Mouse (Mus musculus): ENCODE results near the gene Prap1. TPM values are rescaled to one million over a fixed set of nuclear protein-coding genes. Genes with fewer than 3 reads are reported as not detected.
A peak's percentile ranks its signal among the peaks of the same experiment; 100 is the strongest.

Gene Prap1
- 3.9 and 6.2 TPM in 2 replicates for polyA plus RNA-seq (2015; fragmentation: Nextera tagmentation; extraction: Ambion mirVana)

DNA sequence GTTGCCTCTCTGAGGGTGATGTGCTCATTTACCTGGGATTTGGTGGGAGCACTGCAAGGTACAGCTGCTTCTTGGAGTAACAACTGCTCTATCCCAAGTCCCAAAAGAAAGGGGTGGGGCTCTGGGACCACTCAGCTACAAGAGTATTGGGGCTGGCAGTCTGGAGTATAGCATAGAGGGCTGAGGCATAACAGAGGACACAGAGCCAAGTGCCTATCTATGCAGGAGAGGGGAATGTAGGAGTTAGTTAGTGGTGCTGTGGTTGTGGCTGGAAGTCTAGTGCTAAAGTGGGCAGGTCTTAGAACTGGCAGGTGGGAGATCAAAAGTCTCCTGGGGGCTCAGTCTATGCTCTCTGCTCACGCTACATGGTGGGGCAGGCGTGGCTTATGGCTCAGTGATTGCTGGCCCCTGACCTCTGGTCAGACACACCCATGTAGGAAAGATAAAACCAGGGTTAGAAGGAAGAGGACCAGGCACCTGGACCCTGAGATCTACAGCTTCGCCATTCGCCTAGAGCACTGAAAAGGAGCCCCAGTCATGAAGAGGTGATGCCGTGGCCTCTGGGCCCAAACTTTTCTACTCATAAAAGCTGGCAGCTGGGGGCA is at the start of gene Prap1:
Gene Prap1 (plus strand): TSS at position 472 of the 605 bp plus-strand sequence.
- TF ChIP-seq CTCF (IDR thresholded peaks at IDR 0.05; ENCODE audit: low read depth), result no peak
- Histone ChIP-seq H3K36me3 (ENCODE audit: insufficient read depth, low read length) (no peaks in the 10 kb centered on the region), H3K27me3 (ENCODE audit: insufficient read depth, low read length) (no peaks in the 10 kb centered on the region), H3K9ac (ENCODE audit: low read depth, low read length) (no peak within 1 kb of the TSS), H3K4me1 (replicated peaks; ENCODE audit: insufficient read depth, low read length) (no peaks in the 10 kb centered on the region), H3K4me3 (replicated peaks; ENCODE audit: low read depth, low read length) (no peak within 1 kb of the TSS), H3K9me3 (replicated peaks; ENCODE audit: low read length) (no peaks in the 10 kb centered on the region), H3K27ac (no peak within 1 kb of the TSS), H3K4me2 (ENCODE audit: low read length) (no peak within 1 kb of the TSS)
- ATAC-seq (replicated peaks; ENCODE audit: low FRiP score, low read depth), result no peak
- 65% methylated on average over 5 of the region's 5 CpGs for WGBS
- DNase-seq (ENCODE audit: low spot score), result no peak

DNA sequence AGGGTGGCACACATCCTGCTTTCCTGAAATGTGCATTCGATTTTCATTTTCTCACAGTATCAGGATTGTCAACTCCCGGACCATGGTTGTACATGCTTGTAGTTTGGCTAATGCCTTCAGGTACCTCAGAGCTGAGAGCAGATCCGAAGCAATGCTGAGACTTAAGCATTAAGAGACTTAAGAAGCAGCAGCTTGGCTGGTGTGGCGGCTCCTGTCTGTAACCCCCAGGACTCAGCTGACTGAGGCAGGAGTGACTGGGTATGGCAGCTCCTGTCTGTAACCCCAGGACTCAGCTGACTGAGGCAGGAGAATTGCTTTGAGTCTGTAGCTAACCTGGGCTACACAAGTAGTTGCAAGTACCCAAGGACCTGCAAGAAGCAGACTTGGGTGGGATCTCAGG is 47.6 kb upstream of the Prap1 start:
- H3K9ac ChIP-seq (ENCODE audit: low read depth, low read length), result no peak overlapping the region
- H3K4me2 ChIP-seq (ENCODE audit: low read length), result no peak overlapping the region
- DNase-seq (ENCODE audit: low spot score) (no peak), ATAC-seq (replicated peaks; ENCODE audit: low FRiP score, low read depth) (no peak)
- no peaks in the 10 kb centered on the region; the same call in 1 of the 2 replicates for H3K36me3 ChIP-seq (ENCODE audit: insufficient read depth, low read length)
- H3K27me3 ChIP-seq (ENCODE audit: insufficient read depth, low read length), result peaks cover 49% of the 10 kb centered on the region
- H3K9me3 ChIP-seq (replicated peaks; ENCODE audit: low read length), result no peaks in the 10 kb centered on the region
- H3K27ac ChIP-seq, result no peak overlapping the region
- WGBS, result 75% methylated on average over 4 of the region's 4 CpGs
- no peak overlapping the region for H3K4me3 ChIP-seq (replicated peaks; ENCODE audit: low read depth, low read length)
- H3K4me1 ChIP-seq (replicated peaks; ENCODE audit: insufficient read depth, low read length), result peaks cover 12% of the 10 kb centered on the region; the same call in 1 of the 2 replicates
- no peak for TF ChIP-seq CTCF (IDR thresholded peaks at IDR 0.05; ENCODE audit: low read depth)

DNA sequence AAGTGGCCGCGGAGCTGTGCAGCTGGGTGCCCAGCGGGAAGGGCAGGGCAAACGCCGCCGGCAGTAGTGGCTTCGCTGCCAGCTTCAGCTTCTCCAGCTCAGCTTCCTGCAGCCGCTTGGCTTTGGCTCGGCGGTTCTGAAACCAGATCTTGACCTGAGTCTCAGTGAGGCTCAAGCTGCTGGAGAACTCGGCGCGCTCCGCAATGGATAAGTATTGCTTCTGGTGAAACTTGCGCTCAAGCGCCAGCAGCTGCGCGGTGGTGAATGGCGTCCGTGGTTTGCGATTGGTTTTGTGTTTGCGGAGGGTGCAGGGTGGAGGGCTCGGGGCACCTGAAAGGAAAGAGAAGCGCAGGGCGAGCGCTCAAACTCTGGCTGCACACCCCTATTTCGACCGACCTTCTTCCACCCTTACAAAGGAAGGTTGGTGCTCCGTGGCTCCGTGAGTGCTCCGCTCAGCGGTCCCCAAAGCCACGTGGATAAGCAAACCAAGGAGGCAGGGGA is 45.3 kb upstream of the Prap1 start:
- H3K27me3 ChIP-seq (ENCODE audit: insufficient read depth, low read length), result peaks cover 64% of the 10 kb centered on the region
- peak overlapping the region; percentile 27 for H3K4me3 ChIP-seq (replicated peaks; ENCODE audit: low read depth, low read length)
- under 1% methylated on average over 33 of the region's 33 CpGs for WGBS
- H3K4me1 ChIP-seq (replicated peaks; ENCODE audit: insufficient read depth, low read length), result peaks cover 12% of the 10 kb centered on the region; the same call in 1 of the 2 replicates
- no peaks in the 10 kb centered on the region for H3K9me3 ChIP-seq (replicated peaks; ENCODE audit: low read length)
- H3K9ac ChIP-seq (ENCODE audit: low read depth, low read length), result no peak overlapping the region
- ATAC-seq (replicated peaks; ENCODE audit: low FRiP score, low read depth) (no peak), DNase-seq (ENCODE audit: low spot score) (no peak)
- no peak overlapping the region for H3K27ac ChIP-seq
- H3K4me2 ChIP-seq (ENCODE audit: low read length), result peak overlapping the region; percentile 65
- H3K36me3 ChIP-seq (ENCODE audit: insufficient read depth, low read length), result no peaks in the 10 kb centered on the region
- no peak for TF ChIP-seq CTCF (IDR thresholded peaks at IDR 0.05; ENCODE audit: low read depth)

DNA sequence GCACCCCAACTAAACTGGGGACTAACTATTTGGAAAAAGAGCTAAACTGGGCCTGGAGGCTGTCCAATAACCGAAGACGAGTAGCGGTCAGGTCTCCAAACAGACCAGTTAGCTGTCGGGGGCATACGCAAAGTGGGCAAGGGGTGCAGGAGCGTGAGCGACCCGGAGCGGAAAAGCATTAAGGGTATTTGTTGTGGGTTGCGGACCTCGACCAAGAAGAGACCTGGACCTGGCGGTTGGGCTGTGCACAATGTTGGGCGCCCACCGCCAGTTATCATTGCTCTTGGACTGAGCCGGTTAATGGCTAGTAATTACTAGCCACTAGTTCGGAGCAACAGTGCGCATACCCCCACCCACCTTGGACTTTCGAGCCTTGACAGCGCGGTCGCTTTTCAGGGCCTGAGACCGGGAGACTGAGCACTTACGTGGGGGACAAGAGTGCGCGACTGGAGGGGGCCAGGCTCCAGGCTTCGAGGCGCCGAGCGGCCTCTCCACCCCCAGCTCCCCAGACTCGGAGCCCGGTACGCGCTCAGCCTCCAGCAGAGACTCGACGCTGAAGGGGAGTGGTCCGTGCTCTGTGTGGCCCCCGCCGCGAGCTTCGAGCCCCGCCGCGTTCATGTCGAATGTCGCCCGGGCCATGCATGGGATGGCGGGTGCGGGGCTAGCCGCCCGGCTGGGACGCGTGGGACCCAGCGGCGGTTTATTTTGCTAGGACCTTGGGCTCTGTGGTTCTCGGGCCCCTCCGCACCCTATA is 44.7 kb upstream of the Prap1 start, which contains the start of gene Msx3:
Gene Msx3 (minus strand): TSS at position 729 of the 754 bp plus-strand sequence.
- Histone ChIP-seq H3K9ac (ENCODE audit: low read depth, low read length) (no peak within 1 kb of the TSS), H3K36me3 (ENCODE audit: insufficient read depth, low read length) (no peaks in the 10 kb centered on the region), H3K27me3 (ENCODE audit: insufficient read depth, low read length) (peaks cover 65% of the 10 kb centered on the region), H3K4me3 (replicated peaks; ENCODE audit: low read depth, low read length) (peak within 1 kb of the TSS; percentile 27), H3K27ac (no peak within 1 kb of the TSS), H3K4me2 (ENCODE audit: low read length) (peak within 1 kb of the TSS; percentile 65), H3K9me3 (replicated peaks; ENCODE audit: low read length) (no peaks in the 10 kb centered on the region), H3K4me1 (replicated peaks; ENCODE audit: insufficient read depth, low read length) (peaks cover 12% of the 10 kb centered on the region; the same call in 1 of the 2 replicates)
- DNase-seq (ENCODE audit: low spot score), result no peak
- no peak for TF ChIP-seq CTCF (IDR thresholded peaks at IDR 0.05; ENCODE audit: low read depth)
- under 1% methylated on average over 56 of the region's 56 CpGs for WGBS
- ATAC-seq (replicated peaks; ENCODE audit: low FRiP score, low read depth), result peak; percentile 49; the same call in 1 of the 2 replicates

DNA sequence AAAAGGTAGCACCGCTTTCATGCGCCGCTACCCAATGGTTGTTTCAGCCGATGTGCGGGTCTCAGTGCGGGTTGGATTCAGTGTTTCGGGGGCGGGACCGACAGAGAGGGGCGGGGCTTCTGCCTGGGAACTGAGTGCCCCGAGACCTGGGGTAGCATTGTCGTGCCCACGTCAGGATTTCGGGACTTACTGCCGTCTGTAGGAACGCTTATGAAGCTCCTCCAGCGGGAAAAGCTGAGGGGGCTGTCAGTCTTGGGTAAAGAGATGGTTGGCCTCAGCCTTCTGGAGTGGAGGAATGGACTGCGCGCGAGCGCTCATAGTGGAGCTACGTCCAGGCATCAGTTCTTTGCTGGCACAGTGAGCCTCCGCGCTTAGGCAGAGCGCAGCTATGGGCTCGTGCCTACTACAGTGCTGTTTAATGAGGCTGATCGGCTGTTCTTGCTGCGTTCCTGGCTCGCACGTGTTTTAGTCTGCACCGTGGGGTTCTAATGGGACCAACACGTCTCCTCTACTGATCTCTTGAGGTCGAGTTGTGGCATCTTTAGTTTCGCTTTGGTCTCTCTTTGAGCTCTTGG is 44.0 kb upstream of the Prap1 start:
- TF ChIP-seq CTCF (IDR thresholded peaks at IDR 0.05; ENCODE audit: low read depth), result no peak
- peaks cover 12% of the 10 kb centered on the region; the same call in 1 of the 2 replicates for H3K4me1 ChIP-seq (replicated peaks; ENCODE audit: insufficient read depth, low read length)
- H3K9me3 ChIP-seq (replicated peaks; ENCODE audit: low read length), result no peaks in the 10 kb centered on the region
- DNase-seq (ENCODE audit: low spot score) (peak; percentile 44), ATAC-seq (replicated peaks; ENCODE audit: low FRiP score, low read depth) (peak; percentile 37; the same call in 1 of the 2 replicates)
- under 1% methylated on average over 34 of the region's 34 CpGs for WGBS
- no peak overlapping the region for H3K9ac ChIP-seq (ENCODE audit: low read depth, low read length)
- peak overlapping the region; percentile 27 for H3K4me3 ChIP-seq (replicated peaks; ENCODE audit: low read depth, low read length)
- H3K27me3 ChIP-seq (ENCODE audit: insufficient read depth, low read length), result peaks cover 64% of the 10 kb centered on the region
- H3K36me3 ChIP-seq (ENCODE audit: insufficient read depth, low read length), result no peaks in the 10 kb centered on the region
- peak overlapping the region; percentile 65 for H3K4me2 ChIP-seq (ENCODE audit: low read length)
- H3K27ac ChIP-seq, result no peak overlapping the region

DNA sequence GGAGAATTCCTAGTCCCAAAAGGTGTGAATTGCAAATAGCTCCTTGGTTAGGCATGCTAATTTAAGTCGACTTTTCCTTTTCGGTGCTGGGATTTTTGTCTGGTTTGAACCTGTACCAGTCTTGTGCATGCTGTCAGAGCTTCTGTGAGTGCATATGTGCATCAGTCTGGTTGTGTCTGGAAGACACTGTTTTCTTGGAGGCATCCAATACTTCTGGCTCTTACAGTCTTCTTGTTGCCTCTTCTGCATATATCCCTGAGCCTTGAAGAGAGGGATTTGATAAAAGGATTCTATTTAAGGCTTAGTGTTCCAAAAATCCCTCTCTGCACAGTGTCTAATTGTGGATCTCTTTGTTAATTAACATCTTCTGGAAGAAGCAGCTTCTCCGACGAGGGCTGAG is 39.1 kb upstream of the Prap1 start:
- WGBS, result 81% methylated on average over 4 of the region's 4 CpGs
- Histone ChIP-seq H3K27ac (no peak overlapping the region), H3K4me3 (replicated peaks; ENCODE audit: low read depth, low read length) (no peak overlapping the region), H3K36me3 (ENCODE audit: insufficient read depth, low read length) (no peaks in the 10 kb centered on the region), H3K9me3 (replicated peaks; ENCODE audit: low read length) (no peaks in the 10 kb centered on the region), H3K9ac (ENCODE audit: low read depth, low read length) (no peak overlapping the region), H3K4me2 (ENCODE audit: low read length) (no peak overlapping the region), H3K27me3 (ENCODE audit: insufficient read depth, low read length) (peaks cover 41% of the 10 kb centered on the region), H3K4me1 (replicated peaks; ENCODE audit: insufficient read depth, low read length) (peaks cover under 1% of the 10 kb centered on the region; the same call in 1 of the 2 replicates)
- no peak for DNase-seq (ENCODE audit: low spot score)
- no peak for TF ChIP-seq CTCF (IDR thresholded peaks at IDR 0.05; ENCODE audit: low read depth)
- no peak for ATAC-seq (replicated peaks; ENCODE audit: low FRiP score, low read depth)
